Mouse (Mus musculus) midbrain, embryonic 16.5 days (tissue): ENCODE data around the gene Txndc5. TPM values are rescaled to one million over a fixed set of nuclear protein-coding genes. Genes with fewer than 3 reads are reported as not detected.

Experiments
- ATAC-seq: fragments of 200-750 bp; cut with Nextera tagmentation; 2 replicates; pipeline ENCODE4 v1.8.0; 2017; ENCODE audit warnings: moderate TSS enrichment
- H3K27ac ChIP-seq: fragments of 300-500 bp; sonication (generic); 2 replicates; pipeline ENCODE4 v1.5.1; 2014; ENCODE audit warnings: mild to moderate bottlenecking, low read length, mixed read lengths
- H3K27me3 ChIP-seq: fragments of 300-500 bp; sonication (generic); 2 replicates; pipeline ENCODE4 v1.6.1; 2014; ENCODE audit warnings: low read depth, low read length, mixed read lengths; ENCODE audit not compliant: control insufficient read depth, insufficient read depth
- H3K36me3 ChIP-seq: fragments of 300-500 bp; sonication (generic); 2 replicates; pipeline ENCODE4 v1.6.1; 2014; ENCODE audit warnings: mild to moderate bottlenecking, low read length, moderate library complexity, mixed read lengths; ENCODE audit not compliant: control insufficient read depth, insufficient read depth
- H3K4me1 ChIP-seq: fragments of 300-500 bp; sonication (generic); 2 replicates; pipeline ENCODE4 v1.6.1; 2014; ENCODE audit warnings: mild to moderate bottlenecking, low read length, mixed read lengths; ENCODE audit not compliant: control insufficient read depth, insufficient read depth
- H3K4me2 ChIP-seq: fragments of 300-500 bp; sonication (generic); 2 replicates; pipeline ENCODE4 v1.6.1; 2014; ENCODE audit warnings: mild to moderate bottlenecking, low read length, mixed read lengths
- H3K4me3 ChIP-seq: fragments of 300-500 bp; sonication (generic); 2 replicates; pipeline ENCODE4 v1.5.1; 2014; ENCODE audit warnings: low read depth, mild to moderate bottlenecking, low read length, moderate library complexity, mixed read lengths
- H3K9ac ChIP-seq: fragments of 300-500 bp; sonication (generic); 2 replicates; pipeline ENCODE4 v1.6.1; 2014; ENCODE audit warnings: low read depth, low read length, mixed read lengths
- H3K9me3 ChIP-seq: fragments of 300-500 bp; sonication (generic); replicated peaks from 2 replicates; pipeline ENCODE4 v1.6.1; 2014; ENCODE audit warnings: mild to moderate bottlenecking, low read length, mixed read lengths; ENCODE audit not compliant: control insufficient read depth, poor library complexity, severe bottlenecking
- WGBS: fragments of 180-500 bp; shearing (Covaris S2); extraction: QIAGEN DNeasy Blood & Tissue Kit; methylation state at CpG from one replicate; pipeline ENCODE4 v1.1.7; 2014; 5-methylcytosine and 5-hydroxymethylcytosine counted together
- polyA plus RNA-seq: library from polyadenylated mRNA; unstranded; fragments of >200 nt; fragmentation: Nextera tagmentation; extraction: Ambion mirVana; gene quantifications from 2 replicates; pipeline ENCODE4 v1.2.1, GENCODE M21; 2015

The Txndc5 gene
- 75.4 and 76.3 TPM in 2 replicates for polyA plus RNA-seq

DNA sequence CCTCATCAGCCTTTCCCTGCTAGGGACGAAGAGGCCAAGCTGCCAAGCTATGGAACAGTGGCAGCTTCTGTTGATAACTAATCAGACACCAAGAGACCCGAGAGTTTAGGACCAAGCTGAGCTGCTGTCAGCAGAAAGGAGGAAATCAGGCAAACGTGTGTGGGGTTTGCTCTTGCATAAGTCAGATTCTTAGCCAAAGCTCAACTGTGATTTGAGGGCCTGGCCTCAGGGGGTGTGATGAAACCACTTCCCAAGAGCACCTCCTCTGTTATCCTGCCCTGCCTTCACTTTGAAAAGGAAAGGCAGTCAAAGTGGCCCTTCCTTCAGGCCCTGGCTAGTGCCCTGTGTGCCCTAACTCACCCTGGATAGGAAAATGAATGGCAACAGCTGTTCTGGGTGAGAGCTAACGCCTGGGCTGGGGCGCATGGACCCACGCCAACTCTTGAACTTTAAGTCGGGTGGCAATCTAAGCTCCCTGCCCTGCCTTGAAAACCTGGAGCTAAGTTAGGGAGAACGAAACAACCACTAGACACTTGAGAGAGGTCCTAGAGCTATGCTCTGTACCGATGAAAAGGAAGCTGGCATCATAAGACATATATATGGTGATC lies at the start of gene Txndc5:
Gene Txndc5, minus strand, starts transcription at position 138 of the 608 bp plus-strand sequence.
- Histone ChIP-seq H3K27ac (peak within 1 kb of the TSS; percentile 75), H3K4me1 (peaks cover 19% of the 10 kb centered on the region), H3K9ac (peak within 1 kb of the TSS; percentile 93), H3K4me3 (peak within 1 kb of the TSS; percentile 91), H3K9me3 (no peaks in the 10 kb centered on the region), H3K36me3 (no peaks in the 10 kb centered on the region), H3K27me3 (no peaks in the 10 kb centered on the region), H3K4me2 (peak within 1 kb of the TSS; percentile 80)
- ATAC-seq = peak; percentile 21; the same call in 1 of the 2 replicates
- WGBS = 57% methylated on average over 9 of the region's 9 CpGs

DNA sequence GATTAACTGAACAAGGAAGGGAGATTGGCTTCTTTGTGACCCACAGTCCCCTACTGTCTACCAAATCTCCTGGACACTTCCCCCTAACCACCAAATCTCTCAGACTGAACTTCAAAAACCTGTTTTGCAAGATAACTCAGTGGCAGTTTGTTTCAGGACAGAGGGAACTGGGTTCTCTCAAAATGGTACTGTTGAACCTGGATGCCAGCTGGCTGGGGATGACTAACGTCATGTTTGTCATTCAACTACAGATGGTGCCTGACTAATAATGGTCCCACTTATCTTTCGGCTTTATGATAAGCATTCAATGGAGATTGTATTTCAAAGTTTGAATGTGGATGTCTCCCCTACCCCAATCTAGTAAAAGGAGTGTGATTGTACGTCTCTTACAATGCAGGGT lies 46.0 kb upstream of the Txndc5 start:
- ATAC-seq = no peak
- Histone ChIP-seq H3K4me2 (no peak overlapping the region), H3K4me3 (no peak overlapping the region), H3K27ac (no peak overlapping the region), H3K4me1 (no peaks in the 10 kb centered on the region), H3K27me3 (no peaks in the 10 kb centered on the region), H3K9me3 (no peaks in the 10 kb centered on the region; the same call in 1 of the 2 replicates), H3K9ac (no peak overlapping the region), H3K36me3 (no peaks in the 10 kb centered on the region)
- WGBS = 80% methylated on average over 3 of the region's 3 CpGs

DNA sequence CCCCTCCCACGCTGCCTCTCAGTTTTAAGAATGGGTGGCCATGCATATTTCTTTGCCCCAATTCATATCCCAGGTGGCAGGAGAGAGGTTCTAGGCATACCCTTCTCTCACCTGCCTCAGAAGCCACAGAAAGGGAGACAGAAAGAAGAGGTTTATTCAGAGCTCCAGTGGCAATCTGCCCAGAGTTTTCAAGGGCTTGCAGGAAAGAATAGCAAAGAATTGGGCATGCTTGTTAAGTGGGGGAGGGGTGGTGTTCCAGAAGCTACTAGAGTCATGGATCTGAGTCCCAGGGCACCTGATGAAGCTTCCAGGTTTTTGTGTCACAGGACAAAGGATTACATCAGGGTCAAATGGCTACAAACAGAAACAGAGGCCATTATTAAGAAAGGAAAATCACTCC lies 44.7 kb upstream of the Txndc5 start:
- ATAC-seq = no peak
- Histone ChIP-seq H3K9ac (no peak overlapping the region), H3K9me3 (no peaks in the 10 kb centered on the region), H3K27ac (no peak overlapping the region), H3K27me3 (no peaks in the 10 kb centered on the region), H3K4me2 (no peak overlapping the region), H3K36me3 (no peaks in the 10 kb centered on the region), H3K4me3 (no peak overlapping the region), H3K4me1 (no peaks in the 10 kb centered on the region)
- WGBS = 96% methylated on average over 1 of the region's 1 CpGs

DNA sequence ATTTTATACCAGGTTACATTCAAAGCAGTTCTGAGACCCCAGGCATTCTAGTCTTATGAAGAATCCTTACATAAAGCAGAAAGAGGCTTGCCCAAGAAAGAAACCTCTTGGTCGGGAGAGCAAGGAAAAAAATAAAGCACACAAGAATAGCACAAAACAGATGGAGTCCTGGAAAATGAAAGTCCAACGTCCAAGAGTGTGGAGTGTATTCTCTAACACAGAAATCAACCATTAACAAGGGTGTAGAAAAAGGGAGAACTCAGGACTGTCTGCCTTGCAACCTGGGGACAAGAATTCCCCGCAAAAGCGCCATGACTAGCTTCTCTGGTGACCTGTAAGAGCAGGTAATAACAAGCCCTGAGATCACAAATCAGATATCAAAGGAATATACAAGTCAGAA lies 36.6 kb upstream of the Txndc5 start:
- H3K9me3 ChIP-seq = no peaks in the 10 kb centered on the region
- no peak overlapping the region for H3K4me2 ChIP-seq
- H3K27ac ChIP-seq = no peak overlapping the region
- no peak for ATAC-seq
- H3K36me3 ChIP-seq = no peaks in the 10 kb centered on the region
- no peaks in the 10 kb centered on the region for H3K4me1 ChIP-seq
- no peak overlapping the region for H3K4me3 ChIP-seq
- no peak overlapping the region for H3K9ac ChIP-seq
- no peaks in the 10 kb centered on the region for H3K27me3 ChIP-seq
- 86% methylated on average over 4 of the region's 4 CpGs for WGBS

DNA sequence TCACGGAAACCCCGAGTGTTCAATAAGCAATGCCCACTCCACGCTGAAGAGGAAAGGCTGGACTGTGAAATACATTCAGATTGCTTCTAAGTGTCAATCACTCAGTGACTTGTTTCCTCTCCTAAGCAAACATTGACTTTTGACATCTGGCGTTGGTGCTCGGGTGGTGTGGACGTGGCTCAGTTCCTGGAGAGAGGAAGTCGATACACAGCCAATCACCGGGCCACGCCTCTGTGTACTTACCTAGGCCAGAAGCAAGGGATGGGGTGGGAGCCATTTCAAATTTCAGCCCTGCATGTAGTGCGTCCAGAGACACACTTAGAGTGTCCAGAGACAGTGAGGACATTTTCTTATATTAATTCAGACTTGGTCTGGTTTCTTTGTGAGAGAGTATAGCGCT lies 26.0 kb upstream of the Txndc5 start:
- Histone ChIP-seq H3K4me2 (no peak overlapping the region), H3K9me3 (no peaks in the 10 kb centered on the region), H3K4me1 (no peaks in the 10 kb centered on the region), H3K4me3 (no peak overlapping the region), H3K27me3 (no peaks in the 10 kb centered on the region), H3K27ac (no peak overlapping the region), H3K9ac (no peak overlapping the region), H3K36me3 (no peaks in the 10 kb centered on the region)
- no peak for ATAC-seq
- 85% methylated on average over 11 of the region's 11 CpGs for WGBS

DNA sequence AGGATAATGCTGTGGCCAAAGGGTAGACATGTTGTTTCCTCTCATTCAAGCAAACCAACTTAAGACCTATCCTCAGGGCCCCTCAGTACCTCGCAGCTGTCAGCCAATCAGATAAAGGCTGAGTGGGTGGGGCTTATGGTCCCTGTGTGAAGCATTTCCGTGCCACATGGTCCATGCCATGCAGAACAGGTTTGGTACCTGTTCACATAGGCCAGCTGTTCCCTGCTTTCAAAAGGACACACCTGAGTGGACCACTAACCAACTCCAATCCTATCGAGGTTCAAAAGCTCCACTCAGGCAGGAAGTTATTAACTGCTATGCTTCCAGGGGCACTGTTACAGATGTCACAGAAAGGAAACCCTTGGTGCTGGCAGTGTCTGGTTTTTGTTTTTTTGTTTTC lies 25.6 kb upstream of the Txndc5 start:
- 73% methylated on average over 3 of the region's 3 CpGs for WGBS
- Histone ChIP-seq H3K4me1 (no peaks in the 10 kb centered on the region), H3K4me3 (no peak overlapping the region)

DNA sequence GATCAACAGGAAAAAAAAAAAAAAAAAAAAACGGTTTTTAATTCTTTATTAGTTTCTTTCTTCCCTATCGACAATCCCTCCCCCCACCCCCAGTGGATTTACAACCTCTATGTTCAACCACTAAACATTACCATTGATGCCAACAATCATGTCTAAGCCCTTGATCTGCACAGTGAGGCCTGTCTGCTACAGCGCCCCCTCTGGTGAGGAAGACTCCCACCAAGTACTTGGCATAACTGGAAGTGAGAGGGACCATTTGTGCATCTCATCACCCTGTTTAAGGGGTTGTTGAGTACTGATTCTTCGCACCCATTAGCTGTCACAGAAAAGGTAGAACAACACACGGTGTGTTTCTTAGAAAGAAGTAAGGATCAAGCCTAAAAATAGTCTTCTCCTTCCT lies 20.1 kb upstream of the Txndc5 start:
- H3K36me3 ChIP-seq = no peaks in the 10 kb centered on the region
- no peaks in the 10 kb centered on the region for H3K4me1 ChIP-seq
- H3K9ac ChIP-seq = no peak overlapping the region
- no peak overlapping the region for H3K27ac ChIP-seq
- H3K27me3 ChIP-seq = no peaks in the 10 kb centered on the region
- 79% methylated on average over 5 of the region's 5 CpGs for WGBS
- H3K4me3 ChIP-seq = no peak overlapping the region
- H3K4me2 ChIP-seq = no peak overlapping the region; the same call in 1 of the 2 replicates
- H3K9me3 ChIP-seq = no peaks in the 10 kb centered on the region
- ATAC-seq = no peak

More for the DNA sequence above, 25.6 kb upstream of the Txndc5 start:
- no peaks in the 10 kb centered on the region for H3K27me3 ChIP-seq
- ATAC-seq = no peak
- H3K27ac ChIP-seq = no peak overlapping the region
- H3K4me2 ChIP-seq = no peak overlapping the region
- no peaks in the 10 kb centered on the region for H3K9me3 ChIP-seq
- no peaks in the 10 kb centered on the region for H3K36me3 ChIP-seq
- no peak overlapping the region for H3K9ac ChIP-seq

DNA sequence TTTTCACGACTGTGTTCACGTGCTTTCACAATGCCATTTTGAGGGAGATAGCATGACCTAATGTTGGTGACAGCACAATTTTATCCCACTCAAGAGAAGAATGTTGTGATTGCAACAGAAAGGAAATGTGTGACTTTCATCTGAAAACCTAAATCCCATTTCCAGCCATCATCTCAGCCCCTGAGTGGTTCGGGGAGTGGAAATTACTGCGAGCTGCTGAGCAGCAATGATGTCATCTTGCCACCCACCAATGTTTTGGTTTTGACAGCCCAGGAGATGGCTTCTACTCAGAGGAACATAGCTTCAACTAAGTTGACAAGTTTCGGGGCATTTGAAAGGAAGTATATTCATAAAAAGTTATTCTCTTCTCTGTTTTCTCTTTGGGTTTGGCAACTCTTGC lies 19.1 kb upstream of the Txndc5 start:
- no peaks in the 10 kb centered on the region for H3K4me1 ChIP-seq
- no peak overlapping the region for H3K27ac ChIP-seq

DNA sequence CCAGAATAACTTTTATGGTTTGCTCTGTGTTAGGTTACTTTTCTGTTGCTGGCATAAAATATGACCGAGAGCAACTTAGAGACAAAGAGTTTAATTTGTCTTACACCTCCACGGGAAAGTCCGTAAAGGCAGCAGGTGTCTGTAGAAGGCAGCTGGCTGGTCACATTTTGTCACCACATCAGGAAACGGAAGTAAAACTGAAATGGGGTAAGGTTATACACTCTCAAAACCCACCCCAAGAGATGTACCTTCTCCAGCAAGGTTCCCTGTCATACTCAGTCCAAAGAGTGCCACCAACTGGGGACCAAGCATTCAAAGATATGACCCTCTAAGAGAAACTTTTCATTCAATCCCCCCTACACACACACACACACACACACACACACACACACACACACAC lies 18.1 kb upstream of the Txndc5 start:
- Histone ChIP-seq H3K4me2 (no peak overlapping the region), H3K27ac (no peak overlapping the region), H3K4me1 (no peaks in the 10 kb centered on the region), H3K27me3 (no peaks in the 10 kb centered on the region), H3K9me3 (no peaks in the 10 kb centered on the region), H3K9ac (no peak overlapping the region), H3K4me3 (no peak overlapping the region), H3K36me3 (no peaks in the 10 kb centered on the region)
- 88% methylated on average over 4 of the region's 4 CpGs for WGBS
- ATAC-seq = no peak

More for the DNA sequence above, 19.1 kb upstream of the Txndc5 start:
- Histone ChIP-seq H3K9me3 (no peaks in the 10 kb centered on the region), H3K4me3 (no peak overlapping the region), H3K4me2 (no peak overlapping the region), H3K27me3 (no peaks in the 10 kb centered on the region), H3K36me3 (no peaks in the 10 kb centered on the region), H3K9ac (no peak overlapping the region)
- ATAC-seq = no peak
- 89% methylated on average over 5 of the region's 5 CpGs for WGBS
